Mouse (Mus musculus) natural killer cell, adult 2 months (primary cell): ENCODE data around the gene Irx2.

Experiments
- DNase-seq, 2 experiments: peaks; one replicate each; pipeline ENCODE4 v3.0.0; 2022; ENCODE audit warnings: low spot score in 2 of 2

The Irx2 gene

GRCm38 (mm10) chr13:72628462-72628916, at the start of gene Irx2:
Gene Irx2, plus strand, starts transcription at chr13:72628820.
- no peak for DNase-seq

GRCm38 (mm10) chr13:72581276-72581675, 47.3 kb upstream of the Irx2 start:
- no peak for DNase-seq

GRCm38 (mm10) chr13:72592526-72592925, 36.1 kb upstream of the Irx2 start:
- no peak for DNase-seq

GRCm38 (mm10) chr13:72593310-72593709, 35.3 kb upstream of the Irx2 start:
- no peak for DNase-seq

GRCm38 (mm10) chr13:72593710-72594111, 34.9 kb upstream of the Irx2 start:
- no peak for DNase-seq

GRCm38 (mm10) chr13:72599254-72599653, 29.4 kb upstream of the Irx2 start:
- no peak for DNase-seq

GRCm38 (mm10) chr13:72608706-72609105, 19.9 kb upstream of the Irx2 start:
- no peak for DNase-seq

- DNase-seq: no peak
These were observed 18.3 kb upstream of the Irx2 start for GRCm38 (mm10) chr13:72610277-72610676.

GRCm38 (mm10) chr13:72623926-72624846, 4.4 kb upstream of the Irx2 start:
- DNase-seq: no peak

GRCm38 (mm10) chr13:72624847-72625170, 3.8 kb upstream of the Irx2 start:
- no peak for DNase-seq

- no peak for DNase-seq
These were observed 3.2 kb upstream of the Irx2 start for GRCm38 (mm10) chr13:72625236-72625950.

- no peak for DNase-seq
These were observed 964 bp upstream of the Irx2 start for GRCm38 (mm10) chr13:72627391-72628321.

GRCm38 (mm10) chr13:72628935-72629631, 463 bp downstream of the Irx2 start:
- DNase-seq: no peak

GRCm38 (mm10) chr13:72629806-72630205, 1.2 kb downstream of the Irx2 start:
- DNase-seq: no peak

- no peak for DNase-seq
These were observed 2.1 kb downstream of the Irx2 start for GRCm38 (mm10) chr13:72630501-72631372.

GRCm38 (mm10) chr13:72631373-72632021, 2.9 kb downstream of the Irx2 start:
- no peak for DNase-seq

- DNase-seq: no peak
These were observed 3.7 kb downstream of the Irx2 start for GRCm38 (mm10) chr13:72632361-72632760.

GRCm38 (mm10) chr13:72633097-72633496, 4.5 kb downstream of the Irx2 start:
- DNase-seq: no peak

GRCm38 (mm10) chr13:72634752-72635315, 6.2 kb downstream of the Irx2 start:
- no peak for DNase-seq
